Mouse (Mus musculus) hindbrain, embryonic 15.5 days (tissue): ENCODE measurements around the gene Pde3b. TPM values are rescaled to one million over a fixed set of nuclear protein-coding genes. Genes with fewer than 3 reads are reported as not detected.
"Not testable (repeated sequence)": the region's sequence is repeated elsewhere in the genome, so short reads cannot be mapped to it uniquely, and the experiment has no call there.

Experiments
- ATAC-seq: fragments of 200-750 bp; cut with Nextera tagmentation; 2 replicates; pipeline ENCODE4 v1.8.0; 2017; ENCODE audit warnings: low read depth, moderate number of reproducible peaks, moderate TSS enrichment; ENCODE audit not compliant: low FRiP score
- H3K27ac ChIP-seq: fragments of 300-500 bp; sonication (generic); replicated peaks from 2 replicates; pipeline ENCODE4 v1.5.1; 2015; ENCODE audit warnings: mild to moderate bottlenecking, inconsistent platforms
- H3K27me3 ChIP-seq: fragments of 300-500 bp; sonication (generic); 2 replicates; pipeline ENCODE4 v1.6.1; 2015; ENCODE audit warnings: control low read depth, inconsistent platforms
- H3K36me3 ChIP-seq: fragments of 300-500 bp; sonication (generic); 2 replicates; pipeline ENCODE4 v1.6.1; 2015; ENCODE audit warnings: control low read depth, inconsistent platforms
- H3K4me1 ChIP-seq: fragments of 300-500 bp; sonication (generic); replicated peaks from 2 replicates; pipeline ENCODE4 v1.6.1; 2015; ENCODE audit warnings: control low read depth, inconsistent platforms
- H3K4me2 ChIP-seq: fragments of 300-500 bp; sonication (generic); 2 replicates; pipeline ENCODE4 v1.6.1; 2015; ENCODE audit warnings: moderate library complexity, mild to moderate bottlenecking, inconsistent platforms
- H3K4me3 ChIP-seq: fragments of 300-500 bp; sonication (generic); 2 replicates; pipeline ENCODE4 v1.5.1; 2015; ENCODE audit warnings: mild to moderate bottlenecking, inconsistent platforms
- H3K9ac ChIP-seq: fragments of 300-500 bp; sonication (generic); 2 replicates; pipeline ENCODE4 v1.6.1; 2015; ENCODE audit warnings: inconsistent platforms
- H3K9me3 ChIP-seq: fragments of 300-500 bp; sonication (generic); 2 replicates; pipeline ENCODE4 v1.6.1; 2016; ENCODE audit warnings: control low read depth, inconsistent platforms
- WGBS: fragments of 180-500 bp; shearing (Covaris S2); methylation state at CpG from one replicate; pipeline ENCODE4 v1.1.7; 2015; 5-methylcytosine and 5-hydroxymethylcytosine counted together
- polyA plus RNA-seq: library from polyadenylated mRNA; unstranded; fragments of >200 nt; fragmentation: Nextera tagmentation; extraction: Ambion mirVana; gene quantifications from 2 replicates; pipeline ENCODE4 v1.2.1, GENCODE M21; 2015

Gene Pde3b
- 4.4 TPM in 2 replicates for polyA plus RNA-seq

GRCm38 (mm10) chr7:114414421-114415335 is at the start of gene Pde3b:
Gene Pde3b (plus strand): TSS chr7:114415281.
- Histone ChIP-seq H3K27ac (peak within 1 kb of the TSS; percentile 96), H3K4me3 (peak within 1 kb of the TSS; percentile 85), H3K9me3 (no peaks in the 10 kb centered on the region), H3K4me1 (peaks cover 25% of the 10 kb centered on the region), H3K9ac (peak within 1 kb of the TSS; percentile 91), H3K27me3 (no peaks in the 10 kb centered on the region), H3K4me2 (peak within 1 kb of the TSS; percentile 78), H3K36me3 (no peaks in the 10 kb centered on the region)
- WGBS = under 1% methylated on average over 50 of the region's 70 CpGs
- peak; percentile 82 for ATAC-seq

DNA sequence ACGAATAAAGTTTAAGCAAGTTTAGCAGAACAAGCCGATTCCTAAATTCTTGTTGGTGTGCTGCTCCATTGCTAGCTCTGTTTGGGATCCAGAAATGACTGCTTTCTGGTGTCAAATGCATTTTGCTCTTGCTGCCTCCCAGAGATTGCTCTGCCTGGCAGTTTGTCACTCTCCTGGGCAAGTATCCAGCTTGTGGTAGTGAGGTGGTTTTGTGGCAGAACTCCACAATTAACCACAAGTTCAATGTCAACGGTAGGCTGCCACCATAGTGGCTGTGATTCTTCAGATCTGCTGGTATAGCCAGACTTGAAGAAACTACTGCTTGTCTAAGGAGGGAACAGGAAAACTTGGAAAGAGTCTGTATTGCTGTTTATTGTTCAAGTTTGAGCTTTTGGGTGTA is 13.0 kb upstream of the Pde3b start:
- Histone ChIP-seq H3K4me1 (no peaks in the 10 kb centered on the region), H3K9me3 (no peaks in the 10 kb centered on the region), H3K9ac (no peak overlapping the region), H3K36me3 (no peaks in the 10 kb centered on the region), H3K4me2 (no peak overlapping the region), H3K4me3 (no peak overlapping the region), H3K27ac (no peak overlapping the region), H3K27me3 (no peaks in the 10 kb centered on the region)
- 89% methylated on average over 3 of the region's 3 CpGs for WGBS
- no peak for ATAC-seq

DNA sequence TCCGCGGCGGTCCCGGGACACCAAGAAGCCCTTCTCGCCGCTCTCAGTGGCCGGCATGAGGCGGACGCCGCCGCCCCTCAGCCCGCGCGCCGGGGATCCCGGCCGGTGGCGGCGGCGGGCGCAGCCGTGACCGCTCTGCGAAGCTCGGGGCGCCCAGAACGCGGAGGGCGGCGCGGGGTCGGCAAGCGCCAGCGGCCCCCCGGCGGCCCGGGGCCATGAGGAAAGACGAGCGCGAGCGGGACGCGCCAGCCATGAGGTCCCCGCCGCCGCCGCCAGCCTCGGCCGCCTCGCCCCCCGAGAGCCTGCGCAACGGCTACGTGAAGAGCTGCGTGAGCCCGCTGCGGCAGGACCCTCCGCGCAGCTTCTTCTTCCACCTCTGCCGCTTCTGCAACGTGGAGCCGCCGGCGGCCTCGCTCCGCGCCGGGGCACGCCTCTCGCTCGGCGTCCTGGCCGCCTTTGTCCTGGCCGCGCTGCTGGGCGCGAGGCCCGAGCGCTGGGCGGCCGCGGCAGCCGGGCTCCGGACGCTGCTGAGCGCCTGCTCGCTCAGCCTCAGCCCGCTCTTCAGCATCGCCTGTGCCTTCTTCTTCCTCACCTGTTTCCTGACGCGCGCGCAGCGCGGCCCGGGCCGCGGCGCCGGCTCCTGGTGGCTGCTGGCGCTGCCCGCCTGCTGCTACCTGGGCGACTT is 397 bp downstream of the Pde3b start:
- peak overlapping the region; percentile 85 for H3K4me3 ChIP-seq
- WGBS = under 1% methylated on average over 84 of the region's 103 CpGs
- peak; percentile 86 for ATAC-seq

GRCm38 (mm10) chr7:114416021-114416845 is 1.2 kb downstream of the Pde3b start:
- peaks cover 25% of the 10 kb centered on the region for H3K4me1 ChIP-seq
- peak overlapping the region; percentile 96 for H3K27ac ChIP-seq
- peak; percentile 72 for ATAC-seq
- WGBS = 0% methylated on average over 60 of the region's 66 CpGs
- H3K4me3 ChIP-seq = peak overlapping the region; percentile 85
- peak overlapping the region; percentile 78 for H3K4me2 ChIP-seq
- H3K9me3 ChIP-seq = no peaks in the 10 kb centered on the region
- H3K9ac ChIP-seq = peak overlapping the region; percentile 91
- H3K27me3 ChIP-seq = no peaks in the 10 kb centered on the region
- no peaks in the 10 kb centered on the region for H3K36me3 ChIP-seq

More for the DNA sequence above, 397 bp downstream of the Pde3b start:
- Histone ChIP-seq H3K27ac (peak overlapping the region; percentile 96), H3K4me2 (peak overlapping the region; percentile 78), H3K27me3 (no peaks in the 10 kb centered on the region), H3K4me1 (peaks cover 25% of the 10 kb centered on the region), H3K36me3 (no peaks in the 10 kb centered on the region), H3K9me3 (no peaks in the 10 kb centered on the region), H3K9ac (peak overlapping the region; percentile 91)

DNA sequence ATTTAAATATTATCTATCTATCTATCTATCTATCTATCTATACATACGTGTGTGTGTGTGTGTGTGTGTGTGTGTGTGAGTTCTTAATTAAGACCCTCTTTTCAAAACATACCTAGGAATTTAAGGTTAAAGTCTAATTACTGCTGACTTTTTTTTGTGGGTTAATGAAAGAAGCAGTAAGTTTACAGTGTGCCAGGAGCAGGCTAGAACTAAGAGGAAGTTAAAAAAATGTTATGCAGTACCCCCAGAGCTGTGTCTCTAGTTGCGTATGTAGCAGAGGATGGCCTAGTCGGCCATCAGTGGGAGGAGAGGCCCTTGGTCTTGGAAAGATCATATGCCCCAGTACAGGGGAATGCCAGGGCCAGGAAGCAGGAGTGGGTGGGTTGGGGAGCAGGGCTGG is 4.2 kb downstream of the Pde3b start:
- not testable (repeated sequence) for H3K9ac ChIP-seq, H3K27me3 ChIP-seq, H3K27ac ChIP-seq, H3K4me3 ChIP-seq, ATAC-seq, H3K9me3 ChIP-seq, H3K36me3 ChIP-seq, H3K4me2 ChIP-seq
- peaks cover 21% of the 10 kb centered on the region for H3K4me1 ChIP-seq
- 70% methylated on average over 3 of the region's 3 CpGs for WGBS

DNA sequence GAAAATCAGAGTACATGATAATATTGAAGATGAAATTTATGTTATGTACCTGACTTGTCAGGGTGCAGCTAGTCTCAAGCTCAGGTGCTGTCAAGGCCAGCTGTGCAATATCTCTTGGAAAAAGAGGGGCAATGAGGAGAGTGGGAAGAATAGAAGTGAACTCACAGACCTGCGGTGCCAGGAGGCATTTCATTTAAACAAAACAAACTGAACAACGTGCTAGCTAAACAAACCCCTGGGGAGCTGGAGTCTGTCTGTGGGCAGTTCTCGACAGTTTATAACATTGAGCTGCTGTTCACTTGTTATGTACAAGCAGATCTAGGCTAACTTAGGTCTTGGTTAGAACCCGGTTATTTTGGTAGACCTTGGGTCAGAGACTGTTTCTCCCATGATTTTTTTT is 5.8 kb downstream of the Pde3b start:
- no peak overlapping the region for H3K4me2 ChIP-seq
- no peak for ATAC-seq
- no peaks in the 10 kb centered on the region for H3K36me3 ChIP-seq
- no peak overlapping the region for H3K27ac ChIP-seq
- H3K9ac ChIP-seq = no peak overlapping the region
- 40% methylated on average over 4 of the region's 4 CpGs for WGBS
- peaks cover 17% of the 10 kb centered on the region for H3K4me1 ChIP-seq
- H3K27me3 ChIP-seq = no peaks in the 10 kb centered on the region
- no peak overlapping the region for H3K4me3 ChIP-seq
- H3K9me3 ChIP-seq = no peaks in the 10 kb centered on the region

- Histone ChIP-seq H3K9me3 (no peaks in the 10 kb centered on the region), H3K9ac (no peak overlapping the region), H3K4me3 (no peak overlapping the region), H3K4me1 (peaks cover 10% of the 10 kb centered on the region), H3K4me2 (no peak overlapping the region), H3K36me3 (no peaks in the 10 kb centered on the region), H3K27me3 (no peaks in the 10 kb centered on the region), H3K27ac (no peak overlapping the region)
- ATAC-seq = no peak
- WGBS = 78% methylated on average over 3 of the region's 3 CpGs
Measured at GRCm38 (mm10) chr7:114422224-114422623, 7.1 kb downstream of the Pde3b start.

DNA sequence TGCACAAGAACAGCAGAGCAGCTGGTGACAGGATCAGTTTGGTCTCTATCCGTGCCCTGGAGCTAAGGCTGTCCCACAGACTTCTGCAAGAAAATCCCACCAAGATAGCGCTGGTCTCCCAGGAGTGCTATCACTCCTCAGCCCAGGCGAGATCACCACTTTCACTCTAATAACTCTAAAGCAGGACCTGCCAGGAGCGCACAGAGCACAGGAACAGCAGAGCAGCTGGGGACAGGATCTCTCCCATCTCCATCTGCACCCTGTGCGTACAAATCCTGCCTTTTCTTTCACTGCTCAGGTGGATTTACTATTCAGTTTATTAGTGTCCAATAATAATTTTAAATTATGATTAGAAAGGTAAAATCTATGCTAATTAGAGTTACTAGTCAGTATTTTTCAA is 14.7 kb downstream of the Pde3b start:
- Histone ChIP-seq H3K27ac (no peak overlapping the region), H3K4me3 (no peak overlapping the region), H3K9me3 (no peaks in the 10 kb centered on the region), H3K27me3 (no peaks in the 10 kb centered on the region), H3K4me2 (no peak overlapping the region), H3K36me3 (no peaks in the 10 kb centered on the region), H3K9ac (no peak overlapping the region), H3K4me1 (no peaks in the 10 kb centered on the region)
- 77% methylated on average over 5 of the region's 5 CpGs for whole genome bisulfite sequencing
- no peak for ATAC-seq

DNA sequence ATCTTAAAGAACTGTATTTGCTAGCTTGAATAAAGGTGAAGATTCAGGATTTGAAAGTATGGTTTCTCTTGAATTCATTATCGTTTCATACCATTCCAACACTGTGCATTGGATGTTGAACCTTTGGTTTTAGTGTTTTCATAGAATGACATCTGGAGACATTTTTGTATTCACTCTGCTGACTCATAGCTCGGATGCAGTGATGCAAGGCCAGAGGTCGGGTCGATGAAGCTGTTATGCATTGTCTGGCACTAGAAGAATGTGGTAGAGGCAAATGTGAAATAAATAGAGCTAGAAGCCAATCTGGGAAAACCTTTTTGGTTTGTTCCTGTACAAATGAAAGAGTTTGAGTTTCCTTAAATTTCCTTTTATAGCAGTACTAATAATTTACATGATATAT is 16.9 kb downstream of the Pde3b start:
- H3K4me2 ChIP-seq = no peak overlapping the region
- H3K4me3 ChIP-seq = no peak overlapping the region
- 49% methylated on average over 4 of the region's 4 CpGs for WGBS
- no peaks in the 10 kb centered on the region for H3K27me3 ChIP-seq
- H3K4me1 ChIP-seq = no peaks in the 10 kb centered on the region
- no peak for ATAC-seq
- no peak overlapping the region for H3K9ac ChIP-seq
- H3K27ac ChIP-seq = no peak overlapping the region
- no peaks in the 10 kb centered on the region for H3K9me3 ChIP-seq
- H3K36me3 ChIP-seq = no peaks in the 10 kb centered on the region

DNA sequence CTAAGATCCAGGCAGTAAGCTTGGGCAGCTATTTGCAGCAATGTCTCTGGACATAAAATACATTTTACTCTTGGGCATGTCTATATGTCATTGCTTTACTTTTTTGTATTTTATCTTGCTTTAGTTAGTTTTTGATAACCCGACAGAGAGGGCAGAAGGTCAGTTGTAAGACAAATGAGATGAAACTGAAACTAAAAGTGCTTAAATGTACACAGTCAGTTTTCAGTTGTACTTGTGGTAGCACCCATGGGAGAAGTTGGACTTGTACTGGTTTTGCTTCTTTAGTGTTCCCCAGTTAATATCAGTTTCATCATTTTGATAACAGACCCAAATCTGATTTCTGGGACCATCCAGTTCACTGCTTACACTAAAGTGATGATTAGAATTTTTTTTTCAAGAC is 24.6 kb downstream of the Pde3b start:
- ATAC-seq = no peak
- Histone ChIP-seq H3K36me3 (no peaks in the 10 kb centered on the region), H3K9me3 (no peaks in the 10 kb centered on the region), H3K9ac (no peak overlapping the region), H3K4me2 (no peak overlapping the region), H3K4me3 (no peak overlapping the region), H3K27ac (no peak overlapping the region), H3K27me3 (no peaks in the 10 kb centered on the region), H3K4me1 (no peaks in the 10 kb centered on the region)
- 90% methylated on average over 1 of the region's 1 CpGs for WGBS

GRCm38 (mm10) chr7:114440494-114440893 is 25.4 kb downstream of the Pde3b start:
- no peaks in the 10 kb centered on the region for H3K9me3 ChIP-seq
- no peak overlapping the region for H3K9ac ChIP-seq
- H3K4me1 ChIP-seq = no peaks in the 10 kb centered on the region
- no peaks in the 10 kb centered on the region for H3K36me3 ChIP-seq
- no peak overlapping the region for H3K4me2 ChIP-seq
- H3K27ac ChIP-seq = no peak overlapping the region
- H3K27me3 ChIP-seq = no peaks in the 10 kb centered on the region
- 91% methylated on average over 1 of the region's 1 CpGs for whole genome bisulfite sequencing
- no peak for ATAC-seq
- H3K4me3 ChIP-seq = no peak overlapping the region

DNA sequence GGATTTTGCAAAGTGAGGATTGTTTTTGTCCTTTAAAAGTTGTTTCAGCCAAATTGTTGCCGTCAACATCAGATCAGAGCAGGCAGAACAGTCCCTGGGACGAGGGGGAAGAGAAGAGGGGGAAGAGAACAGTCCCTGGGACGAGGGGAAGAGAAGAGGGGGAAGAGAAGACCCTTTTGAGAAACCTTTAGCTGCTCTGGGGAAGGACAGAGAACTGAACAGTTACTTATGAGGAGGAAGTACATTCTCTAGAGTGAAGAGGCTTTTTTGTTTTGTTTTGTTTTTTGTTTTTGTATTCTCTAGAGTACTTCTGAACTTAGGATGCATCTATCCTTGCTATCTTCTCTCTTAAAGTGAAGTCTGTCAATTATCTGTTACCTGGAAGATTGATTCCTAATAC is 37.8 kb downstream of the Pde3b start:
- H3K4me3 ChIP-seq = no peak overlapping the region
- H3K4me1 ChIP-seq = no peaks in the 10 kb centered on the region
- ATAC-seq = no peak
- no peak overlapping the region for H3K9ac ChIP-seq
- H3K36me3 ChIP-seq = no peaks in the 10 kb centered on the region
- no peak overlapping the region for H3K4me2 ChIP-seq
- no peaks in the 10 kb centered on the region for H3K9me3 ChIP-seq
- no peak overlapping the region for H3K27ac ChIP-seq
- no peaks in the 10 kb centered on the region for H3K27me3 ChIP-seq
- WGBS = 70% methylated on average over 3 of the region's 3 CpGs
